Mouse (Mus musculus): Measurements from ENCODE around the gene Cap2.

Cap2 gene

GRCm38 (mm10) chr13:46565913-46566312 lies 64.3 kb downstream of the Cap2 start:
- DNase-seq (ENCODE audit: low read depth) = no peak

GRCm38 (mm10) chr13:46569469-46569868 lies 67.8 kb downstream of the Cap2 start:
- no peak for DNase-seq (ENCODE audit: low read depth)

GRCm38 (mm10) chr13:46571141-46571592 lies 69.5 kb downstream of the Cap2 start:
- peak; percentile 35 for DNase-seq (ENCODE audit: low read depth)

GRCm38 (mm10) chr13:46571961-46572647 lies 70.5 kb downstream of the Cap2 start:
- DNase-seq (ENCODE audit: low read depth) = no peak

- no peak for DNase-seq (ENCODE audit: low read depth)
These were observed 71.1 kb downstream of the Cap2 start for GRCm38 (mm10) chr13:46572648-46573163.

GRCm38 (mm10) chr13:46574201-46574600 lies 72.6 kb downstream of the Cap2 start:
- no peak for DNase-seq (ENCODE audit: low read depth)

- no peak for DNase-seq (ENCODE audit: low read depth)
These were observed 73.1 kb downstream of the Cap2 start for GRCm38 (mm10) chr13:46574707-46575106.

GRCm38 (mm10) chr13:46584860-46585259 lies 83.2 kb downstream of the Cap2 start:
- DNase-seq (ENCODE audit: low read depth) = no peak

- no peak for DNase-seq (ENCODE audit: low read depth)
These were observed 86.2 kb downstream of the Cap2 start for GRCm38 (mm10) chr13:46587717-46588289.

- no peak for DNase-seq (ENCODE audit: low read depth)
These were observed 87.0 kb downstream of the Cap2 start for GRCm38 (mm10) chr13:46588606-46589005.

GRCm38 (mm10) chr13:46590885-46591284 lies 89.2 kb downstream of the Cap2 start:
- no peak for DNase-seq (ENCODE audit: low read depth)

- DNase-seq (ENCODE audit: low read depth) = no peak
These were observed 99.0 kb downstream of the Cap2 start for GRCm38 (mm10) chr13:46600694-46601093.

GRCm38 (mm10) chr13:46601386-46601785 lies 99.7 kb downstream of the Cap2 start:
- DNase-seq (ENCODE audit: low read depth) = no peak

GRCm38 (mm10) chr13:46602674-46603073 lies 101.0 kb downstream of the Cap2 start:
- DNase-seq (ENCODE audit: low read depth) = no peak

GRCm38 (mm10) chr13:46611033-46611432 lies 109.4 kb downstream of the Cap2 start:
- no peak for DNase-seq (ENCODE audit: low read depth)

GRCm38 (mm10) chr13:46613694-46614272 lies 112.1 kb downstream of the Cap2 start:
- DNase-seq (ENCODE audit: low read depth) = no peak

GRCm38 (mm10) chr13:46616673-46617362 lies 115.2 kb downstream of the Cap2 start:
- DNase-seq (ENCODE audit: low read depth) = peak; percentile 81

- peak; percentile 52 for DNase-seq (ENCODE audit: low read depth)
These were observed 118.0 kb downstream of the Cap2 start for GRCm38 (mm10) chr13:46619633-46620032.

GRCm38 (mm10) chr13:46620964-46621757 lies 119.5 kb downstream of the Cap2 start:
- DNase-seq (ENCODE audit: low read depth) = no peak

GRCm38 (mm10) chr13:46626608-46627007 lies 125.0 kb downstream of the Cap2 start:
- DNase-seq (ENCODE audit: low read depth) = no peak

GRCm38 (mm10) chr13:46627841-46628240 lies 126.2 kb downstream of the Cap2 start:
- no peak for DNase-seq (ENCODE audit: low read depth)

- no peak for DNase-seq (ENCODE audit: low read depth)
These were observed 127.7 kb downstream of the Cap2 start for GRCm38 (mm10) chr13:46629391-46629790.

All from induced T-regulatory cell, adult 2 months (primary cell).